Mouse (Mus musculus): ENCODE measurements around the gene Ocln. TPM values are rescaled to one million over a fixed set of nuclear protein-coding genes. Genes with fewer than 3 reads are reported as not detected.

Ocln gene
- polyA plus RNA-seq, 1 experiment from 2014 or later: 14.6 TPM

DNA sequence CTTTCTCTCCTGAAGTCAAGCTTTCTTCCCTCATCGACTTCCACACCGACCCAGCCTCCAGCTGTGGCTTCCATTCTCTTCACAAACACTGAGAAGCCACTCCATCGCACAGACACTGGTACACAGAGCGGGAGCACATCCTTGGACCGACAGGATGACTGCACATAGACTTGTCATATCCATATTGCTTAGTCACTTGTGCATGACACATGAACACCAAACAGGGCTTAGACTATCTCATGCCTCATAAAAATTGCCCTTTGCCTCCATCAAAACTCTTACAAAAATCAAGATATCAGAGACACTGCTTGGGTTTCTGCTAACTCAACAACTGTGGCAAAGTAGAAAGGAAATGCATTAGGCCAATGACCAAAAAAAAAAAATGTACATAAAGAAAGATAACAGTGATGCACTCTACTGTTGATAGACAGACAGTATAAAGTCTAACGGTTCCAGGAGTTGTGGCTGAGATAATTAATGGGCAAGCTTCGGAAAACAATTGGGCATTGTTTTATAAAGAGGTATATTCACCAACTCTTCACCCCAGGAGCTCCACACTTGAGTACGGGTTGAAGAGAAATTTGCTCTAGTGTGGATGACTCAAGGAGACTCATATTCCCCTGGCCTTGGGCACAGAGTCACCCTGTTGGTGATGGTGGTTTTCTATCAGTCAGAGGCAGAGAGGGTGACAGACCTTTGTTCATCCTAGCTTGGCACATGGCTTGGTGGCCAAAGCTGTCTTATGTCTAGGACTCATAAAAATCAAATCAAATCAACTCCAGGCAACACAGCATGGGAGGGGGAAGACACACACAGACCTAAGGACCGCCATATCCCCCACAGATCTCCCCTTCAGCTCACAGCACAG, 30.6 kb downstream of the Ocln start:
- Histone ChIP-seq H3K27me3 (ENCODE audit: insufficient read depth, low read length) (no peaks in the 10 kb centered on the region), H3K9ac (replicated peaks) (no peak overlapping the region), H3K4me2 (ENCODE audit: low read depth, low read length) (no peak overlapping the region), H3K27ac (ENCODE audit: low read depth) (no peak overlapping the region), H3K36me3 (replicated peaks; ENCODE audit: insufficient read depth, low read length) (no peaks in the 10 kb centered on the region), H3K9me3 (ENCODE audit: low read length) (no peaks in the 10 kb centered on the region), H3K4me1 (ENCODE audit: insufficient read depth) (peaks cover 19% of the 10 kb centered on the region), H3K4me3 (ENCODE audit: low read depth, low read length) (no peak overlapping the region)
- ATAC-seq (no peak), DNase-seq (no peak)
- 72% methylated on average over 9 of the region's 9 CpGs for WGBS (ENCODE audit: insufficient replicate concordance)
- TF ChIP-seq CTCF (IDR thresholded peaks at IDR 0.05; ENCODE audit: low read depth) (no peak), EP300 (IDR thresholded peaks at IDR 0.05; ENCODE audit: low read depth) (no peak)

DNA sequence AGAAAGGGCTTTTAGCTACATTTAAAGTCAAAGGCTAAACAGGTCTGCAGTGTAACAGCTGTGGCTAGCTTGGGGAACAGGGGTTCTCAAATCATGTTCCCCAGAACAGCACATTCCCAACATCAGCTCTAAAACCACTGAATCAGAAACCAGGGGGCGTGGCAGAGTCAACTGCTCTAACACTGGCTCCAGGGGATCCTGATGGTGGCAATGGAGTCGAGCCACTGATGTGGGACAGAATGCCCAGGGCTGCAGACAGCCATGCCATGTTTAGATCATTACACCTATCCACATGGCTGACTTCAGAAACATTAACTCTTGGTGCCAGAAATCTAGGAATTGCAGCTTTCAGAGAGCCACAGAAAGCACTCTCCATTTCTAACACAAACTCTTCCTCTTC, 33.4 kb downstream of the Ocln start:
- WGBS (ENCODE audit: insufficient replicate concordance): 79% methylated on average over 2 of the region's 2 CpGs
- no peaks in the 10 kb centered on the region for H3K27me3 ChIP-seq (ENCODE audit: insufficient read depth, low read length)
- no peak overlapping the region for H3K4me2 ChIP-seq (ENCODE audit: low read depth, low read length)
- no peak overlapping the region for H3K9ac ChIP-seq (replicated peaks)
- no peak overlapping the region for H3K27ac ChIP-seq (ENCODE audit: low read depth)
- ATAC-seq (no peak), DNase-seq (no peak)
- H3K4me3 ChIP-seq (ENCODE audit: low read depth, low read length): no peak overlapping the region
- TF ChIP-seq CTCF (IDR thresholded peaks at IDR 0.05; ENCODE audit: low read depth): no peak
- H3K4me1 ChIP-seq (ENCODE audit: insufficient read depth): peaks cover 11% of the 10 kb centered on the region; the same call in 1 of the 2 replicates
- H3K9me3 ChIP-seq (ENCODE audit: low read length): no peaks in the 10 kb centered on the region
- no peaks in the 10 kb centered on the region for H3K36me3 ChIP-seq (replicated peaks; ENCODE audit: insufficient read depth, low read length)

DNA sequence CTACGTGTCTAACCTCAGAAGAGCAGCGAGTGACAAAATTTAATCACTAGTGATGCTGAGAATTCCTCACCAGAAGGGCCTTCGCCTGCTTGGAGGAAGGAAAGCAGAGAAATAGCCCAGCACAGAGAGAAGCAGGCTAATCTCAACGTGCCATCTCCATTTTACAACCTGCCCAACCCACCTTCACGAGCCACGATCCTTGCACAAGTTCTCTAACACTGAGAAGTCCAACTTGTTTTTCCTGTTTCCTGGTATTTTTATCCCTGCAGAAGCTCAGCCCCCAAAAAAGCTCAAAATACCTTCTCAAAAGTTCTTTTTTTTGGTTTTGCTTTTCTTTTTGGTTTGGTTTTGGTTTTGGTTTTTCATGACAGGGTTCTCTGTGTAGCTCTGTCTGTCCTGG, 34.3 kb downstream of the Ocln start:
- Histone ChIP-seq H3K9ac (replicated peaks) (no peak overlapping the region), H3K9me3 (ENCODE audit: low read length) (no peaks in the 10 kb centered on the region), H3K36me3 (replicated peaks; ENCODE audit: insufficient read depth, low read length) (no peaks in the 10 kb centered on the region), H3K27ac (ENCODE audit: low read depth) (no peak overlapping the region), H3K4me3 (ENCODE audit: low read depth, low read length) (no peak overlapping the region), H3K27me3 (ENCODE audit: insufficient read depth, low read length) (no peaks in the 10 kb centered on the region), H3K4me2 (ENCODE audit: low read depth, low read length) (no peak overlapping the region), H3K4me1 (ENCODE audit: insufficient read depth) (peaks cover 8% of the 10 kb centered on the region; the same call in 1 of the 2 replicates)
- DNase-seq (no peak), ATAC-seq (no peak)
- WGBS (ENCODE audit: insufficient replicate concordance): 63% methylated on average over 6 of the region's 6 CpGs
- TF ChIP-seq EP300 (IDR thresholded peaks at IDR 0.05; ENCODE audit: low read depth): no peak

DNA sequence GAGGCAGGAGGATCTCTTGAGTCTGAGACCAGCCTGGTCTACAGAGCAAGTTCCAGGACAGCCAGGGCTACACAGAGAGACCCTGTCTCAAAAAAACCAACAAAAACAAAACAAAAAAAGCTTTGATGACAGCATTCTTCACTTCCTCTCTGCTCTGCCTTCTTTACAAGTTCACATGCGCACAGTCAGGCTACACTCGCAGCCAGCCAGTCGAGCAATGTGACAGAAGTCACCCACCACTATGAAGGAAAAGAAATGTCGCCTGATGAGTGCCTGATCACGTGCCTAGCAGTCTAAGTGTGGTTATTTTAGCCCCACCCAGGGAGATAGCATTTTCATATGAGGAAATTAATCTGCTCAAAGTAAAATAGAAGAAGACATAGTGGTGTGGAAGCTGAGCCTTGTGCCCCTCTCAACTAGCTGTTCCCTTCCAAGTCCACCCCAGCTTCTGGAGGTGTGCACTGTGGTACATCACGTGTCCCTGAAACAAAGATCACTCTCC, 34.8 kb downstream of the Ocln start:
- no peaks in the 10 kb centered on the region for H3K36me3 ChIP-seq (replicated peaks; ENCODE audit: insufficient read depth, low read length)
- DNase-seq (no peak), ATAC-seq (no peak)
- no peak overlapping the region for H3K4me2 ChIP-seq (ENCODE audit: low read depth, low read length)
- no peak overlapping the region for H3K4me3 ChIP-seq (ENCODE audit: low read depth, low read length)
- no peaks in the 10 kb centered on the region for H3K27me3 ChIP-seq (ENCODE audit: insufficient read depth, low read length)
- H3K9me3 ChIP-seq (ENCODE audit: low read length): no peaks in the 10 kb centered on the region
- H3K27ac ChIP-seq (ENCODE audit: low read depth): no peak overlapping the region
- H3K9ac ChIP-seq (replicated peaks): no peak overlapping the region
- peaks cover 3% of the 10 kb centered on the region; the same call in 1 of the 2 replicates for H3K4me1 ChIP-seq (ENCODE audit: insufficient read depth)
- TF ChIP-seq EP300 (IDR thresholded peaks at IDR 0.05; ENCODE audit: low read depth) (no peak), CTCF (IDR thresholded peaks at IDR 0.05; ENCODE audit: low read depth) (no peak)
- 68% methylated on average over 6 of the region's 6 CpGs for WGBS (ENCODE audit: insufficient replicate concordance)

DNA sequence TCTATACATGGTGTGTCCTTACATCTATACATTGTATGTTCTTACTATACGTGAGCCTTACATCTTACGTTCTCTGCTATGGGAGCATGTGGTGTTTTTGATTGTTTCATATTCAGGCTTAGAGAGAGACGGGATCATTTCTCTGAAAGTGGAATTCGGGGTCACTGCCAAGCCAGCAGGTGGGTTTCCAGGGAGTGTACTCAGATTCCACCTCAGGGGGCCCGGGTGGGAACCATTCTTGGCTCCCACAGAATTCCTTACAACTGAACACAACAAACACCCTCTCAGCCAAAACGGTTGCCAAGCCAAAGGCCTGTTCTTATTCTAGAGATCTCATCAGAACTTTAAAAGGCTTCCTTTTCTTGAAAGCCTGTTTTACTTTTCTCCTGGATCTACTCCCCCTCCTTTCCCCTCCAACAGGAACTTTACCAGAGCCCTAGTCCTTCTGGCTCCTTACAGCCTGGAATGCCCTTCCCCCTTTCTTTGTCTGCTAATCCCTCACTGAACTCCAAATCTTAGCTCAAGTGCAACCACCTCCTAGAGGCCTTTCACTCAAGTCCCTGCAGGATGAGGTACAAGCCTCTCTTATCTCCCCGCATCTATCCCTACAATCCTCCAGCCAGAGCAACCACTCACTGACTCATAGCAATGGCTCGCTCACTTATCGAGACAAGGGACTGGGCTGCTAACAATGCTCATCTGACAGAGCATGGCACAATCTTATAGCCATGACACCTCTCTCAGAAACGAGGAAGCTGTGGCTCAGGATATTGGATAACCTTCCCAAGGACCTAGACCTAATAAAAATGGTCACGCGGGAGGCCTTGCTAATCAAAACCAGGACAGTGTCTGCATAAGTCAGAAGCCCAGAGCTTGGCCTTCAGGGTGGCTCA, 36.1 kb downstream of the Ocln start:
- Histone ChIP-seq H3K9ac (replicated peaks) (no peak overlapping the region), H3K27ac (ENCODE audit: low read depth) (no peak overlapping the region), H3K4me2 (ENCODE audit: low read depth, low read length) (no peak overlapping the region), H3K9me3 (ENCODE audit: low read length) (no peaks in the 10 kb centered on the region), H3K4me1 (ENCODE audit: insufficient read depth) (no peaks in the 10 kb centered on the region; the same call in 1 of the 2 replicates), H3K4me3 (ENCODE audit: low read depth, low read length) (no peak overlapping the region), H3K27me3 (ENCODE audit: insufficient read depth, low read length) (no peaks in the 10 kb centered on the region), H3K36me3 (replicated peaks; ENCODE audit: insufficient read depth, low read length) (no peaks in the 10 kb centered on the region)
- no peak for TF ChIP-seq CTCF (IDR thresholded peaks at IDR 0.05; ENCODE audit: low read depth)
- no peak for TF ChIP-seq EP300 (IDR thresholded peaks at IDR 0.05; ENCODE audit: low read depth)
- no peak for DNase-seq
- WGBS (ENCODE audit: insufficient replicate concordance): 73% methylated on average over 12 of the region's 12 CpGs
- no peak for ATAC-seq

DNA sequence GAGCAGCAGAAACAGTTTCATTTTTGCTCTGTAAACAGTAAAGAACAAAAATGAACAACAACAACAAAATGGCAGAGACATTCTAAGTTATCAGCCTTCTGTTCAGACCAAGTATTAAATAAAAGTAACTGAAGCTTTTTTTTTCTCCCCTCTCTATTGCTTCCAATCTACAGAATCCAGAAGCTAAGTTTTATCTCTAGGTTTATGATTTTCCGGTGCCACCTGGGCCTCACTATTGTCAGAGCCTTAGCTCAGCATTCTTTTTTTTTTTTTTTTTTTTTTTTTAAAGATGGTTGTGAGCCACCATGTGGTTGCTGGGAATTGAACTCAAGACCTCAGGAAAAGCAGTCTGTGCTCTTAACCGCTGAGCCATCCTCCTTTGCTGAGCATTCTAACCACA, 39.7 kb downstream of the Ocln start:
- no peaks in the 10 kb centered on the region for H3K9me3 ChIP-seq (ENCODE audit: low read length)
- H3K4me3 ChIP-seq (ENCODE audit: low read depth, low read length): no peak overlapping the region
- H3K4me1 ChIP-seq (ENCODE audit: insufficient read depth): no peaks in the 10 kb centered on the region; the same call in 1 of the 2 replicates
- no peak overlapping the region for H3K27ac ChIP-seq (ENCODE audit: low read depth)
- H3K36me3 ChIP-seq (replicated peaks; ENCODE audit: insufficient read depth, low read length): no peaks in the 10 kb centered on the region
- ATAC-seq (no peak), DNase-seq (no peak)
- H3K27me3 ChIP-seq (ENCODE audit: insufficient read depth, low read length): no peaks in the 10 kb centered on the region
- WGBS (ENCODE audit: insufficient replicate concordance): 80% methylated on average over 2 of the region's 2 CpGs
- no peak for TF ChIP-seq CTCF (IDR thresholded peaks at IDR 0.05; ENCODE audit: low read depth)
- TF ChIP-seq EP300 (IDR thresholded peaks at IDR 0.05; ENCODE audit: low read depth): no peak
- no peak overlapping the region for H3K9ac ChIP-seq (replicated peaks)
- no peak overlapping the region for H3K4me2 ChIP-seq (ENCODE audit: low read depth, low read length)

Measured in liver, postnatal 0 days (tissue).